Mouse (Mus musculus) left cerebral cortex, postnatal 25 days (tissue): Measurements from ENCODE around the gene Snapc4. TPM values are rescaled to one million over a fixed set of nuclear protein-coding genes. Genes with fewer than 3 reads are reported as not detected.

Experiments
- DNase-seq, 2 experiments: peaks; one replicate each; pipeline ENCODE4 v3.0.0; 2022; ENCODE audit warnings: low spot score in 2 of 2, mixed read lengths in 1 of 2
- intact Hi-C: fragments of 180-260 bp; cut with DNase I; formaldehyde crosslinking; loops from one replicate; pipeline ENCODE4 v1.15.1; 2025
- total RNA-seq, 2 experiments: library from RNA; stranded (reverse); gene quantifications; 2 replicates each; pipeline ENCODE4 v1.2.3; 2021

Snapc4 gene
- total RNA-seq, 2 experiments from 2014 or later = 56.9 to 67.7 TPM

GRCm38 (mm10) chr2:26351358-26352290 is 28.8 kb downstream of the Snapc4 start, which contains the start of gene Dnlz:
TSS of gene Dnlz (minus strand) at chr2:26352110.
- peak; percentile 93 to 96 for DNase-seq
- intact Hi-C loops = loop anchor here (1.0 to 2.0 kb wide), 2 partner anchors 26 to 51 kb away; no protein-coding TSS in a partner anchor

GRCm38 (mm10) chr2:26348241-26348640 is 32.2 kb downstream of the Snapc4 start:
- DNase-seq = no peak
- intact Hi-C loops = no loop called here

GRCm38 (mm10) chr2:26342609-26343490 is 37.6 kb downstream of the Snapc4 start:
- intact Hi-C loops = no loop called here

GRCm38 (mm10) chr2:26342044-26342443 is 38.4 kb downstream of the Snapc4 start:
- peak; percentile 82 to 88 for DNase-seq
- intact Hi-C loops = no loop called here

More at GRCm38 (mm10) chr2:26342609-26343490, 37.6 kb downstream of the Snapc4 start:
- no peak for DNase-seq

GRCm38 (mm10) chr2:26341510-26341981 is 38.9 kb downstream of the Snapc4 start:
- DNase-seq = peak; percentile 36 to 82
- intact Hi-C loops = no loop called here

GRCm38 (mm10) chr2:26339204-26339551 is 41.3 kb downstream of the Snapc4 start:
- intact Hi-C loops = no loop called here
- DNase-seq = no peak

- intact Hi-C loops = no loop called here
- no peak for DNase-seq
Observed at GRCm38 (mm10) chr2:26338302-26339203, 41.9 kb downstream of the Snapc4 start.

GRCm38 (mm10) chr2:26330702-26331101 is 49.8 kb downstream of the Snapc4 start:
- DNase-seq = peak in 1 of 2 experiments; percentile 30
- intact Hi-C loops = no loop called here

GRCm38 (mm10) chr2:26330056-26330468 is 50.4 kb downstream of the Snapc4 start:
- no peak for DNase-seq
- intact Hi-C loops = no loop called here

- DNase-seq = peak in 1 of 2 experiments; percentile 54
- intact Hi-C loops = loop anchor here (5.0 to 10.0 kb wide), 2 partner anchors 113 to 235 kb away; no protein-coding TSS in a partner anchor
Observed at GRCm38 (mm10) chr2:26329402-26329801, 51.1 kb downstream of the Snapc4 start.

GRCm38 (mm10) chr2:26327852-26328251 is 52.6 kb downstream of the Snapc4 start:
- DNase-seq = no peak

GRCm38 (mm10) chr2:26325386-26326181 is 54.9 kb downstream of the Snapc4 start:
- DNase-seq = no peak
- intact Hi-C loops = loop anchor here (1.0 to 10.0 kb wide), 3 partner anchors 27 to 239 kb away; partner anchors contain the start of gene Dnlz

More at GRCm38 (mm10) chr2:26327852-26328251, 52.6 kb downstream of the Snapc4 start:
- intact Hi-C loops = loop anchor here (5.0 to 10.0 kb wide), 2 partner anchors 114 to 237 kb away; no protein-coding TSS in a partner anchor

GRCm38 (mm10) chr2:26324917-26325316 is 55.5 kb downstream of the Snapc4 start:
- DNase-seq = peak in 1 of 2 experiments; percentile 70

GRCm38 (mm10) chr2:26323589-26324325 is 56.7 kb downstream of the Snapc4 start:
- intact Hi-C loops = loop anchor here (10.0 kb wide), 1 partner anchor 241 kb away; no protein-coding TSS in a partner anchor
- no peak for DNase-seq

More at GRCm38 (mm10) chr2:26324917-26325316, 55.5 kb downstream of the Snapc4 start:
- intact Hi-C loops = loop anchor here (1.0 to 10.0 kb wide), 3 partner anchors 27 to 240 kb away; partner anchors contain the start of gene Dnlz

- DNase-seq = no peak
- intact Hi-C loops = loop anchor here (10.0 kb wide), 1 partner anchor 244 kb away; no protein-coding TSS in a partner anchor
Observed at GRCm38 (mm10) chr2:26320245-26321185, 59.9 kb downstream of the Snapc4 start.
